Mouse (Mus musculus) naive thymus-derived CD4-positive, alpha-beta T cell, adult 2 months (primary cell): Measurements from ENCODE around the gene Bicra.

Source experiments
- DNase-seq: peaks from one replicate; pipeline ENCODE4 v3.0.0-alpha.2; 2011; ENCODE audit warnings: low read depth

Gene Bicra

DNA sequence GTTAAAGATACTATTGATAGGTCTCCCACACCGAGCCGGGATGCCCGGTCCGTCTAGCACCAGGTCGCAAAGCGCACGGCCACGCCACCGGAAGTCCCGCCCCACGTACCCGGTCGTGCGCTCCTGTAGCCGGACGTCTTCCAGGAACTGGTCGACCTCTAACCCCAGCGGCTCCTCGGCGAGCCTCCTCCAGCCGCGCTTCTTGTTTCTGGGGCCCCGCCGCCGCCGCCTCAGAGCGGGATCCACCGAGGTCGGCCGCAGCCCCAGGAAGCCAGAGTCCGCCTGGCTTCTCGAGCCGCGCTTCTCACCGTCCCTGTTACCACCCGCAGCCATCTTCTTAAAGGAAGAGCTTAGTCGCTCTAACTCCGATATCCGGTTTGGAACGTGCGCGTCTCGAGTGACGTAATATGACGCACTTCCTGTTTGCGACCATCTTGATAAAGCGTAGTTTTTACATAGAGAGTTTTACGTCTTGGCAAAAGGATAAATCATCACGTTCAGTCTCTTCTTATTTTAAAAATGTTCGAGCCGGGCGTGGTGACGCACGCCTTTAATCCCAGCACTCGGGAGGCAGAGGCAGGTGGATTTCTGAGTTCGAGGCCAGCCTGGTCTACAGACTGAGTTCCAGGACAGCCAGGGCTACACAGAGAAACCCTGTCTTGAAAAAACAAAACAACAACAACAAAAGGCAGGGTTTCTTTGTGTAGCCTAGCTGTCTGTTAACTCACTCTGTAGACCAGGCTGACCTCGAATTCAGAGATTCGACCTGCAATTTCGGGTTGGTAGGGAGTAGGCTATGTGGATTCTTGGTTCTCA, 101.8 kb downstream of the Bicra start, which contains the start of gene Nop53:
Nop53 (minus strand) TSS at position 354 of the 816 bp plus-strand sequence.
- peak; percentile 98 for DNase-seq

DNA sequence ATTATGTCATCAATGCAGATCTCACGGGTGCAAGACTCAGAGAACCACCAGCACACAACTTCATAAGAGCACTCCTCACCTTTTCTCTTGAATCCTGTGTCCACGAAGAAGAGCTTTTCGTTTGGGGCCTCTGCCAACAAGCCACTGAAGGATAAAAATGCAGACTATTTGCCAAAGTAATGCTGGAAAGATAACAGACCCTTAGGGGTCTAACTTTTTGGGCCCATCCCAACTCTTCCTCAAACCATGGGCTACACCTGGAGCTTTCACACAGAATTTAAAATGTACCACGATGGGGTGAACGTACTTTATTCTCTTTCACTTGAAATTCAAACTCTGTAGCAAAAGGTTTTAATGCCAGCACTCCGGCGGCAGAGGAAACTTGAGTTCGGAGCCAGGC, 102.5 kb downstream of the Bicra start:
- no peak for DNase-seq

DNA sequence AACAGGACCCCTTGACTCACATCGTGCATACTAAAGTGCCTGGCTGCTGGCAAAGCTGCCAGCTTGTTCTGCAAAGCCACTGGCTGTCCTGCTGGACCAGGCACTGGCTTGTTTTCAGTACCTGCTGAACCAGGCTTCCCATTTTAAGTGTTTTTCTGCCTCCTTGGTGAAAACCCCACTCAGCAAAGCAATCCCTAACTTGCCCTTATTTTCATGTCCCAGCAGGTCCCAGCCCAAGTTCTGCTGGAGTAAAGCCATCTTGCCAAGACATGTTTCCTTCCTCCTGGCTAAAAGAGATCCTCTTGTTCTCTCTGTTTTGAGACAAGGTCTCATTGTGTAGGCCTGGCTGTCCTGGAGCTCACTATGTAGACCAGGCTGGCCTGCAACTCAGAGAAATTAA, 103.4 kb downstream of the Bicra start:
- DNase-seq: no peak

DNA sequence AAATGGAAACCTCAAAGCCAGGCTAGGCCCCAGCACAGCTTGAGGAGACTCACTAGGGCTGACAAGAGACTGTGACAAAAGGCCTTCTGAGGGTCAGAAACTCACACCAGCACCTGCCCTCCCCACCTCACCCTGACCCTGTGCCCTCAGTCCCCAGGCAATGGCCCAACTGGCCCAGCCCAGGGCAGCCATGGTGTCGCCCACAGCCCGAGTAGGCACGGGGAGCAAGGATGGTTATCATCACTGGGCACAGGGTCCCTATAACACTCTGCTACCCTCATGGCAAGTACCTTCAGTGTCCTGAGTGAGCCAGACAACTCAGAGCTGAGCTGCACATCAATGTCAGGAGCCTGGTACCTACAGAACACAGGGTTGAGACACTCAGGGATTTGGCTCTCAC, 109.1 kb downstream of the Bicra start:
- no peak for DNase-seq

DNA sequence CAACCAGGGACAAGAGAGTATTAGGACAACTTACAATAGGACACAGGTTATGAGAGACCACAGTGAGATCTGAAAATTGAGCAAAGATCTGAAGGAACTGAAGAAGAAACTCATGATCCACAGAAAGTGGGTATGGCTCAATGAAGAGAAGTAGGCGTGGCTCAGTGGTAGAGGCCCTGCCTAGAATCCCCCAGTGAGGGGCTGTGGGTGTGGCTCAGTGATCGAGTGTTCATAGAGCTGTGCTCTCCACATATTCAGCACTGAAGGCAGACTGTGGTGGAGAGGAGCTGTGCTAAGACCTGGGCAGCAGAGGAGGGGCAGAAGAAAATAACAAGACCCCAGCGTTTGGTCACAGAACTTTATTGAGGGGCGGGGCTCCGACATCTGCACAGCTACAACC, 110.2 kb downstream of the Bicra start:
- no peak for DNase-seq

DNA sequence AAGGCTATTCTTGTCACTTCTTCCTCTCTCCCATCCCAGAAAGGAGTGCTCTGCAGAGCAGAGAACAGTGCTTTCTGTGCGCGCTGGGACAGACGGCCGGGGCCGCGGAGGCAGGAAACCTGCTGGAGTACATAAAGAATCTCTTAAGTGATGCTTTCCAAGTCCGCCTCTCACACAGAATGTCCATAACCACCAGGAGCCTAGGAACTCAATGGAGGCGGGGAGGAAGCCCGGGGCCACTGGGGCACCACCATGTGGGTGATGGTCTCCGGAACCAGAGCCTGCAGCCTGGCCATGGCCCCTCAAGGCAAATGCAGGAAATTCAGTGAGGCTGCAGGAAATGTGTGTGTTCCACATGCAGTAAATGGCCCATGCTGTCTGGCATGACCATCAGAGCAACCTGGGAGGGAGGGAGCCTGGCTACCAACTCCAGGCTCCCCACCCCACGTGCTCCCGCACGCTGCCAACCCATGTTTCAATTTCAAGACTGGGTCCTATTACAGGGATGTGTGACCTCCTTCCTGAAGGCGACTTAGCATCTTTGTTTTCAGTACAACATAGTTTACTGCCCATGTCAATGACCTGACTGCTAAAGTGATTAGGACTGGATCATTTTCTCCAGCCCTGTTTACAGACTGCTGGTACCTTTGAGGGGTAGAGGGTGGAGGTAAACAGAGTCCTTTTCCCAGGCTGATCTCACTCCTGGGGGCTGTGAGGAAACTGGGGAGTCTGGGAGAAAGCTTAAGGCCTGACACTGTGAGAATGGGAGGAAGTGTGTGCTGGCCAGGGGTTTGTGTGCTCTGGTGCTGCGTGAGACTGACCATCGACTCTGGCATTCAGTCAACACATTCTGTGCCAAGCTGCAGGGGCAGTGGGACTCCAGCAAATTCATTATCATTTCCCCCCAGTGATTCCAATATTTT, 114.0 kb downstream of the Bicra start:
- no peak for DNase-seq

DNA sequence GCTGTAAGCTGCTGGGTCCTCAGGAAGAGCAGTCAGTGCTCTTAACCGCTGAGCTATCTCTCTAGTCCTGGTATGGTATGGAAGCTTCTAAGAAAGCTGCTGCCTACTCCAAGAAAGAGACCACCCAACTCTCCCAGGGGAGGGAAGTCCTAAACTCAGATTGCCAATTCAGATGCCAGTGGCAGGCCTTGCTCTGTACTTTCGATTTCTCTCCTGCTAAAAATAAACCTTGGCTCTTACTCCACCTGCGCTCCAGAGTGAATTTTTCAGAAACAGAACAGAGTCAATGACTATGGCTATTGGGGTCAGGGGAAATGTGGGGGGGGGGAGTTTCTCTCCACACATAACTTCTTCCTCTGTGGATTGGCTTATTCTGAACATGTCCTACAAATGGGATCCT, 116.1 kb downstream of the Bicra start:
- no peak for DNase-seq

DNA sequence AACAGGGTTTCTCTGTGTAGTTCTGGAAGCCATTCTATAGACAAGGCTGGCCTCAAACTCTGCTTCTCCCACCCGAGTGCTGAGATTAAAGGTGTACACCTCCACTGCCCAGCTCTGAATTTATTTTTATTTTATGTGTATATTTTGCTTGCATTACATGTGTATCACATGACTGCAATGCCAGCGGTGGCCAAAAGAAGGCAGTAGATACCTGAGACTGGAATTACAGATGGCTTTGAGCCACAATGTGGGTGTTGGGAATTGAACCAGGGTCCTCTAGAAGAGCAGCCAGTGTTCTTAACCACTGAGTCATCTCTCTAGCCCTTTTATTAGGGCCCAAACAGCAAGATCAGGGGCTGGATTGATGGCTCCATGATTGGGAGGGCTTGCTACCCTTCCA, 117.2 kb downstream of the Bicra start:
- no peak for DNase-seq

DNA sequence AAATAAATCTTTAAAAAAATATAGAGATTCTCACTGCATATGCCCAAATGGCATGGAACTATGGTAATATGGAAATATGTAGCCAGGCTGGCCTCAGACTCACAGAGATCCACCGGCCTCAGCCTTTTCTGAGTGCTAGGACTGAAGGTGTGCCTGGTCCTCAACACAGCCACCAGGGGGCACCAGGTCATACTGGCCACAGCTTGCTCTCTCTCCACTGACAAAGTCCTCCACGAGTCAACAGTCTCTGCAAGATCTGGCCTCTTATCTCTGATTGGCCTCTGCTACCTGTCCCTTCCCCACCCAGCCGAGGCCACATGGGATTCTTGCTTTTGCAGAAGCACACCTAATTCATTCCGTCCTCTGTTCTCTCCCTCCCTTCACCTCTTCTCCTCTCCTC, 117.8 kb downstream of the Bicra start:
- DNase-seq: peak; percentile 77

DNA sequence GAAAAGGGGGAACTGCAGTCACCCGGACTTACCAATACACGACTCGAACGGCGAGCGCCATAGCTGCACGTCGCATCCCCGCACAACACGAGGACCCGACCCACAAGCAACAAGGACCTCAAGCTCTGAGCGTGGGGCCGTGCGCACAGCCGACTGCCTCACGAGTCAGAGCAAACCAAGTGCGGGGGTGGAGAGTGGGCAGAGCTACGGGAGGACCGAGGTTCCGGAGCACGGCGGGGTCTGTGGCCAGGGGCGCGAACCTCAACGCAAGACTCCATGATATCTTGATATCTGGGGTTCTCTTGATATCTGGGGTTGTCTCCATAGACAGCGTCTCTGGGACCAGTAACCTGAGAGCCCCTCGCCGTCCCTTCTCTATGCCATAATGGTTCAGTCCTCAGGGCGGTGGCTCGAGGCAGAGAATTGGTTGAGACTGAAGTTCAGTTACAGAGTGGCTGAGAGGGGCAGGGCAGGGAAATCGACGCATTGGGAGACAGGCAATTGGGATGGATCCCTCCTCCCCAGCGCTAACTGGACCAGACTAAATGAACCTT, 125.4 kb downstream of the Bicra start, which contains the start of gene Selenow:
Selenow (minus strand) TSS at position 183 of the 554 bp plus-strand sequence.
- peak; percentile 97 for DNase-seq

DNA sequence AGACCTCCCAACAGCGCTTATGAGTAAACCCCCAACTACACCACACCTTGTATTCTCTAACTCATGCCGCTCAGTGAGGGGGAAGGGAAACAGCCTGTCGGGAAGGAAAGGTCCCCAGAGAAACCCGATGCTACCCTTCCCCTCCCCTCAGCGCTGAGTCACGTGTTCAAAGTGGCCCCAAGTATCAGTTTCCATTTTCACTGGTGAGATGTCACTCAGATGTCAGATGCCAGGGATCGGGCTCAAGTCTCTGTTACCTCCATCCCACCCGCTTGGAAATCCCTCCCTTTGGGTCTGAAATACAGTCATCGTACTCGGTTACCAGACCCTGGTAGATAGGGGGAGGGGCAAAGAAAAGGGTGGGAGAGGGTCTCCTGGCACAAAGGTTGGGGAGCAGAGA, 125.9 kb downstream of the Bicra start:
- DNase-seq: peak; percentile 74
